Mouse (Mus musculus): Measurements from ENCODE around the gene Csnk1d. TPM values are rescaled to one million over a fixed set of nuclear protein-coding genes. Genes with fewer than 3 reads are reported as not detected.

Csnk1d gene
- polyA plus RNA-seq, 1 experiment from 2014 or later = 134 TPM

DNA sequence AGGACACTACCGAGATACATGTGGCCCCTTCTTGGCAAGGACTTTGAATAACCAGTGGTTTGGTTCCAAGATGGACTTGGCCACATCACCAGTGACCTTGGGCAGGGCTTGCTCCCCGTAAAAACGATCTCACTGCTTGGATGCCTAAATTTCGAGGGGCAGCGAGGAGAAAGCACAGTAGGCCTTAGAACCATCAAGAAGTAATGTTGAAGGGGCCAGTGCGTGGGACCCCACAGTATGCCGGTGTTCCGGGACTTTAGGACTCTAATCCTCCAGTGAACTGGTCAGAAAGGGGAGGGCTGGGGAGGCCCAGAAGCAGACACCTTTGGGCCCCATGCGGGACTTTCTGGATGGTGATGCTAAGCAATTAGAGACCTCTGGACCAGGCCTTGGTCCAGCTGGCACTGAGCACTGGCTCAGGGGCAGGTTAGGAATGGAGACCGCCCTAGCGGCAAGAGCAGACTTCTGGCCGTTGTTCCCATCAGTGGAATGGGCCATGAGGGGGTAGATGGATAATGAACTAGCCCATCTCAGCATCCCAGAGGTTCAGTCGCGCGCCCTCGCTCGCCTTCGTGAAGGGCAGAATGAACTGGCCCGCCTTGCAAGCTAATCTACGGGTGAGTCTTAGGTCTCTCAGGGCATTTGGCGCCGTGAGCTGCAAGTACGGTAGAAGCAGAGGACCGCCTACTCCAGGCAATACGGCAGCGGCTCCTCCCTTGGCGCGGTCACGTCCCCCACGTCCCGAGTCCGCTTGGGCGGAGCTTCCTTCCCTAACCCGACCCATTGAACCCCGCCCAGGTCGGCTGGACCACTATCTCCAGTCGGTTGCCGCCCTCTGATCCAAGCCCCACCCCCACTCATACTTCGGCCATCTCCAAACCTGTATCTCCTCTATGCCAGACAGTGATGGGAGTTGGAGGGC is 40.6 kb downstream of the Csnk1d start:
- peak overlapping the region; percentile 60 for H3K27ac ChIP-seq
- ATAC-seq (ENCODE audit: insufficient number of reproducible peaks, insufficient read depth, low FRiP score, low TSS enrichment, low read depth) = peak; percentile 76
- peak overlapping the region; percentile 75 for H3K4me2 ChIP-seq
- H3K36me3 ChIP-seq = peaks cover 17% of the 10 kb centered on the region
- H3K27me3 ChIP-seq = peaks cover 13% of the 10 kb centered on the region; the same call in 1 of the 2 replicates
- H3K4me1 ChIP-seq = peaks cover 33% of the 10 kb centered on the region
- 2% methylated on average over 39 of the region's 39 CpGs for WGBS
- H3K9ac ChIP-seq = peak overlapping the region; percentile 78
- peak overlapping the region; percentile 57 for H3K4me3 ChIP-seq
- no peaks in the 10 kb centered on the region for H3K9me3 ChIP-seq

DNA sequence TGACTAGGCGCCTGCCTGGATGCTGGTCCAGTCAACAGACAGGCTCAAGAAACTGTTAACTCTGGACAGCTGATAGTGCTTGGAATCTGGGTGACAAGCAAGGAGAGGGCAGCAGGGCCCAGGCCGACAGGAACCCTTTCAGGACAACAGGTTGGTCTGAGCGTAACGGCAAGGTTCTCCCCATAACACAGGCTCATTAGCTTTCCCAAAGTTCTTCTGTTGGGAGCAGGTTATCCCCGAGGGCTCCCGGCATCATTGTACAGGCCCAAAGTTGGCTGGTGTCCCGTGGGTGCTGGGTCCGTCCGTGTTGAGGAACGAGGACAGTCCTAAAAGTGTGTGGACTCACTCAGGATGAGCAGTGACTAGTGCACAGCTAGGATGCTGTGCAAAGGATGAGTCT is 41.3 kb downstream of the Csnk1d start:
- Histone ChIP-seq H3K4me2 (peak overlapping the region; percentile 75), H3K36me3 (peaks cover 10% of the 10 kb centered on the region; the same call in 1 of the 2 replicates), H3K27me3 (peaks cover 13% of the 10 kb centered on the region; the same call in 1 of the 2 replicates), H3K4me1 (peaks cover 33% of the 10 kb centered on the region), H3K27ac (peak overlapping the region; percentile 60; the same call in 1 of the 2 replicates), H3K4me3 (peak overlapping the region; percentile 57), H3K9me3 (no peaks in the 10 kb centered on the region), H3K9ac (peak overlapping the region; percentile 78)
- 11% methylated on average over 10 of the region's 10 CpGs for WGBS
- no peak for ATAC-seq (ENCODE audit: insufficient number of reproducible peaks, insufficient read depth, low FRiP score, low TSS enrichment, low read depth)

- Histone ChIP-seq H3K27ac (peak overlapping the region; percentile 48; the same call in 1 of the 2 replicates), H3K36me3 (peaks cover 5% of the 10 kb centered on the region; the same call in 1 of the 2 replicates), H3K9ac (peak overlapping the region; percentile 78), H3K9me3 (no peaks in the 10 kb centered on the region), H3K4me1 (peaks cover 33% of the 10 kb centered on the region), H3K4me3 (peak overlapping the region; percentile 57), H3K27me3 (peaks cover 13% of the 10 kb centered on the region; the same call in 1 of the 2 replicates), H3K4me2 (peak overlapping the region; percentile 75)
- WGBS = 1% methylated on average over 75 of the region's 75 CpGs
- ATAC-seq (ENCODE audit: insufficient number of reproducible peaks, insufficient read depth, low FRiP score, low TSS enrichment, low read depth) = no peak; the same call in 1 of the 2 replicates
These were observed 42.0 kb downstream of the Csnk1d start for GRCm38 (mm10) chr11:120948861-120949851.

- Histone ChIP-seq H3K9ac (peak within 1 kb of the TSS; percentile 78), H3K4me3 (peak within 1 kb of the TSS; percentile 57), H3K36me3 (no peaks in the 10 kb centered on the region), H3K27ac (peak within 1 kb of the TSS; percentile 48; the same call in 1 of the 2 replicates), H3K4me2 (peak within 1 kb of the TSS; percentile 75), H3K4me1 (peaks cover 33% of the 10 kb centered on the region), H3K9me3 (no peaks in the 10 kb centered on the region), H3K27me3 (peaks cover 13% of the 10 kb centered on the region; the same call in 1 of the 2 replicates)
- WGBS = 26% methylated on average over 12 of the region's 12 CpGs
- ATAC-seq (ENCODE audit: insufficient number of reproducible peaks, insufficient read depth, low FRiP score, low TSS enrichment, low read depth) = no peak
These were observed 42.8 kb downstream of the Csnk1d start, which contains the start of gene Slc16a3 for GRCm38 (mm10) chr11:120948328-120948727. Gene Slc16a3, plus strand, starts transcription at chr11:120948480.

- Histone ChIP-seq H3K9ac (no peak overlapping the region), H3K4me3 (no peak overlapping the region), H3K4me2 (no peak overlapping the region), H3K36me3 (no peaks in the 10 kb centered on the region), H3K27ac (no peak overlapping the region), H3K9me3 (no peaks in the 10 kb centered on the region), H3K4me1 (peaks cover 17% of the 10 kb centered on the region), H3K27me3 (peaks cover 13% of the 10 kb centered on the region; the same call in 1 of the 2 replicates)
- 83% methylated on average over 5 of the region's 5 CpGs for WGBS
- no peak for ATAC-seq (ENCODE audit: insufficient number of reproducible peaks, insufficient read depth, low FRiP score, low TSS enrichment, low read depth)
These were observed 45.2 kb downstream of the Csnk1d start for GRCm38 (mm10) chr11:120945926-120946325.

DNA sequence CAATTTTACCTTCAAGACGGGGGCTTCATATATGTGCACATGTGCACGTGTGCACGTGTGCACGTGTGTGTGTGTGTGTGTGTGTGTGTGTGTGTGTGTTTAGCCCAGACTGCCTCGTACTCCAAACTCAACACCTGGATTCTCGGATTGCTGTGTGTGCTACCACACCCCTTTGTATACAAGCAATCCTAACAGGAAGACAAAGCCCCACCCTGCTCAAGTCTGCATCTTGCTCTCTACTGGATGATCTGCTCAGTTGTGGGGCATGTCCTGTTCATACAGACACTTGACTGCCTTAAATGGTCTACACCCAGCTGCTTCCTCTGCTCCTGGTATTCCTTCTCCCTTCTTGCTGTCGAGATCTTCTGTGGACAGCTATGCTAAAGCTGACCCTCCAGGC is 45.9 kb downstream of the Csnk1d start:
- Histone ChIP-seq H3K9ac (0 out of 2 replicates have a peak overlapping the region, but pooled peaks have one; percentile 11), H3K27ac (no peak overlapping the region), H3K4me3 (no peak overlapping the region), H3K36me3 (no peaks in the 10 kb centered on the region), H3K4me2 (no peak overlapping the region), H3K9me3 (no peaks in the 10 kb centered on the region), H3K4me1 (peaks cover 12% of the 10 kb centered on the region), H3K27me3 (peaks cover 13% of the 10 kb centered on the region; the same call in 1 of the 2 replicates)
- ATAC-seq (ENCODE audit: insufficient number of reproducible peaks, insufficient read depth, low FRiP score, low TSS enrichment, low read depth) = no peak
- WGBS = 80% methylated on average over 7 of the region's 7 CpGs

DNA sequence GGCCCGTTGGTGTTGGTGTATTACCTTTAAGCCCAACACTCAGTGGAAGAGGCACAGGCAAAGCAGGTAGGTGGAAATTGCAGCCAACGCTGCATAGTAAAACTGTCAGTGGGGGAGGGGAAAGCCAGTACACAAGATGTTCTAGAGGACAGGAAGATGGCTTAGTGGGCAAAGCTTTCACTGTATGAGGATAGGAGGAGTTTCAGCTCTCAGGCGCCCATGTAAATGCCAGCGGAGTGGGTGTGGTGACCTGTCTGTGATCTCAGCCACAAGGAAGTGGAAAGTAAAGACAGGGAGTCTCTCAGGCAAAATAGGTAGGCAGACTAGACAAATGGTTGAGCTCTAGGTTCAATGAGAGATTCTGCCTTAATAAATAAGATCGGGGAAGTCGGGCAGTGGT is 50.2 kb downstream of the Csnk1d start:
- H3K4me1 ChIP-seq = no peaks in the 10 kb centered on the region
- WGBS = 91% methylated on average over 6 of the region's 6 CpGs
- no peak overlapping the region for H3K27ac ChIP-seq
- H3K27me3 ChIP-seq = no peaks in the 10 kb centered on the region; the same call in 1 of the 2 replicates
- H3K4me3 ChIP-seq = no peak overlapping the region
- no peak overlapping the region for H3K9ac ChIP-seq
- no peak overlapping the region for H3K4me2 ChIP-seq
- H3K36me3 ChIP-seq = no peaks in the 10 kb centered on the region
- H3K9me3 ChIP-seq = no peaks in the 10 kb centered on the region
- no peak for ATAC-seq (ENCODE audit: insufficient number of reproducible peaks, insufficient read depth, low FRiP score, low TSS enrichment, low read depth)

GRCm38 (mm10) chr11:120939712-120940341 is 51.3 kb downstream of the Csnk1d start:
- no peak for ATAC-seq (ENCODE audit: insufficient number of reproducible peaks, insufficient read depth, low FRiP score, low TSS enrichment, low read depth)
- Histone ChIP-seq H3K9ac (no peak overlapping the region), H3K4me3 (no peak overlapping the region), H3K9me3 (no peaks in the 10 kb centered on the region), H3K4me2 (no peak overlapping the region), H3K27ac (no peak overlapping the region), H3K27me3 (no peaks in the 10 kb centered on the region), H3K36me3 (no peaks in the 10 kb centered on the region), H3K4me1 (no peaks in the 10 kb centered on the region)
- WGBS = 65% methylated on average over 6 of the region's 6 CpGs

DNA sequence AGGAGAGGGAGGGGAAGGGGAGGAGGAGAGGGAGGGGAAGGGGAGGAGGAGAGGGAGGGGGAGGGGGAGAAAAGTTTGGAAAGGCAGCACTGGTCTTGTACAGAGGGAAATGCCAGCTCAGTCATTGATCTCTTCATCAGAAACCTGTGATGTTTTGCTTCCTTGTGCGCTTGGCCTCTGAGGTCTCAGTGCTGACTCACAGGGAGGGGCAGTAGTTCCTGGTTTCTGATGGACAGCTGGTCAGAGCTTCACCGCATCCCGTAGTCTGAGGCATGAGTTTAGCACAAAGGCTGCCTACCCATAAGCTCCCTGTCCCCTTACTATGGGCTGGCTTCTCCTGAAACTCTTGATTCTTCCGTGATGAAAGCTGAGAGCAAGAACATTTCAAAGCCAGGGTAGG is 52.3 kb downstream of the Csnk1d start:
- no peak overlapping the region for H3K4me3 ChIP-seq
- no peaks in the 10 kb centered on the region for H3K4me1 ChIP-seq
- no peak for ATAC-seq (ENCODE audit: insufficient number of reproducible peaks, insufficient read depth, low FRiP score, low TSS enrichment, low read depth)
- no peaks in the 10 kb centered on the region for H3K36me3 ChIP-seq
- H3K9ac ChIP-seq = no peak overlapping the region
- H3K9me3 ChIP-seq = no peaks in the 10 kb centered on the region
- no peak overlapping the region for H3K4me2 ChIP-seq
- WGBS = 49% methylated on average over 4 of the region's 4 CpGs
- no peaks in the 10 kb centered on the region for H3K27me3 ChIP-seq
- H3K27ac ChIP-seq = no peak overlapping the region

GRCm38 (mm10) chr11:120937976-120938375 is 53.2 kb downstream of the Csnk1d start:
- no peaks in the 10 kb centered on the region for H3K27me3 ChIP-seq
- no peak for ATAC-seq (ENCODE audit: insufficient number of reproducible peaks, insufficient read depth, low FRiP score, low TSS enrichment, low read depth)
- no peak overlapping the region for H3K4me2 ChIP-seq
- WGBS = 97% methylated on average over 1 of the region's 1 CpGs
- H3K9me3 ChIP-seq = no peaks in the 10 kb centered on the region
- no peak overlapping the region for H3K4me3 ChIP-seq
- peaks cover 2% of the 10 kb centered on the region; the same call in 1 of the 2 replicates for H3K4me1 ChIP-seq
- no peak overlapping the region for H3K27ac ChIP-seq
- H3K36me3 ChIP-seq = no peaks in the 10 kb centered on the region
- H3K9ac ChIP-seq = no peak overlapping the region
